Mouse (Mus musculus) left cerebral cortex, adult 9 months (tissue): ENCODE results near the gene Mybpc3.

ENCODE experiments used
- DNase-seq, 2 experiments: peaks; one replicate each; pipeline ENCODE4 v3.0.0; 2022; ENCODE audit warnings: low spot score in 2 of 2

Gene Mybpc3

DNA sequence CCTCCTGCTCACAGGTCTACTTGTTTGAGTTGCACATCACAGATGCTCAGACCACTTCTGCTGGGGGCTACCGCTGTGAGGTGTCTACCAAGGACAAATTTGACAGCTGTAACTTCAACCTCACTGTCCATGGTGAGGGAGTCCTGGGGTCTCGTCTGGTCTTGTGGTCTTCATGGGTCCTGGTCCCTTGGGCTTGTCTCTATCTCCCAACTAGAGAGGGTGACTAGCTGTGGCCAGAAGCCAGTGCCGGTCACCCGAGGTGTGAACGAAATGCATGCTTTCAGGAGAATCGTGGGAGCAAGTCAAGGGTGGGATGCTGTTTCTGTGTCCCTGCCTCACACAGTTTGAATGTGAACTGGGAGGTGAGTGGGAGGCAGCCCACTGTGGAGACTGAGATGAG, 3.1 kb downstream of the Mybpc3 start:
- no peak for DNase-seq

DNA sequence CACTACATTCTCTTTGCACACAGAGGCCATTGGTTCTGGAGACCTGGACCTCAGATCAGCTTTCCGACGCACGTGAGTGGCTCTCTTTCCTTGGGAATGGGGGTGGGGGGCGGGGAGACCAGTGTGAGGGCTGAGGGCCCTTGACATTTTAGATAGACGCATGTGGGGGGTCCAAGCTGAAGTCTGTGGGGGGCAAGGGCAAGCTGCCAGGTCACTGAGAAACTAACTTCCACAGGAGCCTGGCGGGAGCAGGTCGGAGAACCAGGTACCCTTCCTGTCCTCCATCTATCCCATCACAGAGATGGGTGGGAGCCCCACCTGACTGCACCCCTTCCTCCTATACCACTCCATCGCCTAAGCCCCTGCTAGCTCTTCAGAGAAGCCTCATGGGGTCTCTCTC, 3.6 kb downstream of the Mybpc3 start:
- no peak for DNase-seq

DNA sequence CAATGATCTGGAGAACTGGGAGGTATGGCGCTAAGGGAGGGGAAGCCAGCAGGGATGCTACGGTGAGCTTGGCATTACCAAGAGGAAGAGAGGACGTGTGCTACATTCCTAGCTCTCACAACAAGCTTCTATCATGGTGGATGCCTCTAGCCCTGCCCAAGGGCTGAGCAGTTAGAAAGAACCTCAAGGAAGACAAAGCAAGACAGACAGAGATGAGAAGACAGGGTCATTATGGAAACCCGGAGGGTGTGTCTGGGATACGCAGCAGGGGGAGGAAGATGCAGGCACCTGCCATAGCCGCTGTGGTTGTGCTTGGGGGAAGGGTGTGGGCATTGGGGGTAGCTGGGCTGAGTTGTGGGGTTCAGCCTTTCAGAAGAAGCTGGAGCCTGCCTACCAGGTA, 5.6 kb downstream of the Mybpc3 start:
- no peak for DNase-seq

DNA sequence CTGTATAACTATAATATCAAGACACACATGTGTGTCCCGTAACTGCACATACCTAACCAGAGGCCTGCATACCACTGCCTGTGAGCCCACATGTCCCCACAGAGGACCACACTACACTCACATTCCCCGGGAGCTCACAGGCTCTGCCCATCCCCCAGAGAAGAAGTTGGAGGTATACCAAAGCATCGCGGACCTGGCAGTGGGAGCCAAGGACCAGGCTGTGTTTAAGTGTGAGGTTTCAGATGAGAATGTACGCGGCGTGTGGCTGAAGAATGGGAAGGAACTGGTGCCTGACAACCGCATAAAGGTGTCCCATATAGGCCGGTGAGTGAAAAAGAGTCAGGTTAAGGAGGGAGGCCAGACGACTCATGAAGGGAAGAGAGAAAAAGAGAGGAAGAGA, 7.2 kb downstream of the Mybpc3 start:
- DNase-seq, result no peak

DNA sequence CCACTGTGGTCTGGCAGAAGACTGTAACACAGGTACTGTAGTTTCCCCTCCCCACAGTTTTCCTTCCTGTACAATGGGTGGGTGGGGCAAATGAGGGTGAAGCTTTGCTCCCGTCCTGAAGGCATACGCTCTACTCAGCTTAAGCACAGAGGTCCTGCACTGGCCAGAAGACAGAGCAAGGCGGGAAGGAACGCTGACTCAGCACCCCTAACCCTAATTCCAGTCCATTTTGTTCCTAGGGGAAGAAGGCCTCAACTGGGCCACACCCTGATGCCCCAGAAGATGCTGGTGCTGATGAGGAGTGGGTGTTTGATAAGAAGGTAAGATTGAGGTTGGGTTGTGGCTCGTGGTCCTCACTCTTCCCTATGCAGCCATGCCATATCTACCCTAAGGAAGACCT, 10.8 kb downstream of the Mybpc3 start:
- no peak for DNase-seq

DNA sequence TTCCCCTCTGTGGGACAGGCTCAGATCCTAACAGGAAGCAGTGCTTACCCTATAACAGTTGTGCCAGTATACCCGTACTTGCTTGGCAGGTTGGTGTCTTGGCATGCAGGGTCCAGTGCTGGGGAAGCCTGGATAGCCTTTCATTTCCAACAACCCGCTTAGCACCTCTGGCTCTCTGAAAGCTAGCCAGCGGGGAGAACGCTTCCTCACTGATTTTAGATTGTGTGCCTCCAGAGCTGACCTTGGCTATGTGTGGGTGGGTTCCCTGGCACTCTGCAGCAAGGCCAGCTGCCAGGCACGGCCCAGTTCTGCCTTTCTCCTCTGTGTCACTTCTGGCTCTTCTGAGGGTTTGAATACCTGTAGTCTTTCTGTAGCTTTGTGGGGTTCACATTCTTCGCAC, 12.2 kb downstream of the Mybpc3 start:
- DNase-seq, result no peak

DNA sequence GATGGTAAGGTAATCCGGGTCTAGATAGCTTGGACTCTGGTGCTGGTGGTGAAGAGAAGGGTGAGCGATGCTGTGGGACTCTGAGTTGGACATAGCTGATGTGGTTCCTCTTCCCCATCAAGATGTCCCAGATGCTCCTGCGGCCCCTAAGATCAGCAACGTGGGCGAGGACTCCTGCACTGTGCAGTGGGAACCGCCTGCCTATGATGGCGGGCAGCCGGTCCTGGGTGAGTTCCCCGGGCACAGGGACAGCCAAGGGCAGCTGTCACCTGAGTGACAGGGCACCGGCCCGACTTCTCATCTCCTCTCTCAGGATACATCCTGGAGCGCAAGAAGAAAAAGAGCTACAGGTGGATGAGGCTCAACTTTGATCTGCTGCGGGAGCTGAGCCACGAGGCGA, 13.3 kb downstream of the Mybpc3 start:
- no peak for DNase-seq

DNA sequence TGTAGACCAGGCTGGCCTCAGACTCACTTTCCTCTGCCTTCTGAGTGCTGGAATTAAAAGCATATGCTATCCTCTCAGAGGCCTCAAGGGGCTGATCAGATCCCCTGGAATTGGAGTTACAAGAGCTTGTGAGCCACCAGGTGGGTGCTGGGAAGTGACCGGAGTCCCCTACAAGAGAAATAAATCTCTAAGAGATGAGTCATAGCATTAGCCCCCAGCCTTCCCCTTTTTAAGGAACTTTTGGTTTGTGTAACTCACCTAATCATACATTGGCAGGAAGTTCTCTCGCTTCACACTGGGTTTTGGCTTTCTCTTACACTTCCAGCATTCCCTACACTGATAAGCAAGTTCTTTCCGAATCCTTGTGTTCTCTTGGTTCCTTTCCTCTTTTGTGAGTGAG, 14.1 kb downstream of the Mybpc3 start:
- DNase-seq, result no peak

DNA sequence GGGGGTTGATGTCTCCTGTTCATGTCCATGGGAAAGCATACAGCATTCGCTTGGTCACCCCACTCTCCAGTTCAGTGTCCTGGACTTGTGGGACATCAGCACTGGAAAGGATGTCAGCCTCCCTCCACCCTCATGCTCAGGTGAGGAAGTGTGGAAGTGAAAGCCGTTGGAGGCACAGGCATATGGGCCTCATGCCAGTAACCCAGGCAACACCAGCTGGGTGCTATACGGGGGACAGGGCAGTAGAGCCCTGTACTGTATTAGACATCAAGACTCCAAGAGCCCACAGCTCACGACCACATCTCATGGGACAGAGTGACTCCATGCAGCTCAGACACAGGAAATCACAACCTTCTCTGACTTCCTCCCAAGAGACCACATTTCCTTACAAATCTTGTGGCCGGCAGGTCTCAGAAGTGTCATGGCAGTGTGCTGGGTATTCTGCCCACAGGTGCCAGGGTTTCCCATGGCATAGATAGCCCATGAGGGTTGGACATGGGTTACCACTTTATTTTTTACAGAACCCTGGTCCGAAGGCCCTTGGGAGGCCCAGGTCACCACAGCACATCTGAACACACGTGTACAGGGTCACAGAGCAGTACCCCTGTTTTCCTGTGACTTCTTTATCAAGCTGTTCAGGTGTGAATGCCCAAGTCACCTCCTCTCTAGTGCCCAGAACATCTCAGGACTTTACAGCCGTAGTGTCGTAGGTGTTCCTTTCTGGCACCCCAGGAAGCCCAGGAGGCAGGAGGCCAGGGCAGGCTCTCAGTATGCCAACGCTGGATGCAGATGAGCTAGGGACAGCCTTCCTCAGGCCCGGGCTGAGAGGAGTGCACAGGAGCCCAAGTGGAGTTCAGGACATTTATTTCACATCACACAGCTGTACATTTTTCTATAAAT, 18.8 kb downstream of the Mybpc3 start:
- DNase-seq, result no peak

DNA sequence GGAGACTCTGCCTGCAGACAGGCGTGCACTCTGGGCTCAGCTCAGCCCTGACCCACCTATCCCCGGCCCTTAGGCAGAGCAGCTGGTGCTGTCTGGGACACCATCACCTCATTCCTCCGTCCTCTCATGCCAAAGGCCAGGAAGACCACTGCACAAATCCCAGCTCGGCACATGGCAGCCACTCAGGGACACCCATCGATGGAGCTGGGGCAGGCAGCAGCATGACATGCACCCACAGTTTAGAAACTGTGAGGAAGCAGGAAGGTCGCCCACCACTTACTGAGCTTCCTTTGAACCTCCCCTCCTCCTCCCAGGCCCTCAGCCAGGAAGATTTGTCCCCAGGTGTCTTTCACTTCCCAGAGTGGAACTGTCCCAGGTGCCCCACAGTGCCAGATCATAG, 19.5 kb downstream of the Mybpc3 start:
- DNase-seq, result no peak

DNA sequence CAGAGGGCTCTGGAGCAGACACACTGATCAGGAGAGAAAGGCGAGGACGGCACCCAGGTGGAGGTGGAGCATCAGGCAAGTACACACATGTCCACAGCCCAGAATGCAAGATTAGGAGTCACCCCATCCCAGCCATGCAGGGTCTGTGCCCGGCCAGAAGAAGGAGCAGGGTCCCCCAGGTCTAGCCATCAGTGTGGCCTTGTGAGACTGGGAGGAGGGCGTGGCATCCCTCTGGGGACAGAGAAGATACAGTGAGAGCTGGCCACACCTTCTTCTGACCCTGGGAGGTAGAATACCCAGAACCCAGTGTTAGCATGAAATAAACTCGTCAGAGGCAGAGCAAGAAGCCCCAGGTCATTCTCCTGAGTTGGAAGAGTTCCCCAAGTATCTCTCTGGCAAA, 21.4 kb downstream of the Mybpc3 start:
- DNase-seq, result no peak

DNA sequence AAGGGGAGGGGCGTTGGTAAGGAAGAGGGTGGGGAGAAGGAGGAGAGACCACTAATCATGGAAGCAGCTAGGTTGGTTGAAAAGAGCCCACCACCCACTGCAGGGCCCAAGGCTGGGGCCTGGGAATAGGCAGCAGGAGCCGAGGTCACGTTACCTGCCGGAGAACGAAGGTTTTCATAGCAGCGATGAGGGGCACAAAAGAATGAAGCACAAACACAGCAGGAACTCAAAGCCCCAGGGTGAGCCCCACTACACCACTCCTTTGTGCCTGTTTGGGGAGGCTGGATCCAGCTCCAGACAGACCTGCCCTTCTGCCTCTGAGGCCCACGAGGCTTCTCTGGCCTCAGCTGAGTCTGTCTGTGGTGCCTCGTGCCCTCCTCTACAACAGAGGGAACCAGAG, 21.8 kb downstream of the Mybpc3 start:
- DNase-seq, result no peak

DNA sequence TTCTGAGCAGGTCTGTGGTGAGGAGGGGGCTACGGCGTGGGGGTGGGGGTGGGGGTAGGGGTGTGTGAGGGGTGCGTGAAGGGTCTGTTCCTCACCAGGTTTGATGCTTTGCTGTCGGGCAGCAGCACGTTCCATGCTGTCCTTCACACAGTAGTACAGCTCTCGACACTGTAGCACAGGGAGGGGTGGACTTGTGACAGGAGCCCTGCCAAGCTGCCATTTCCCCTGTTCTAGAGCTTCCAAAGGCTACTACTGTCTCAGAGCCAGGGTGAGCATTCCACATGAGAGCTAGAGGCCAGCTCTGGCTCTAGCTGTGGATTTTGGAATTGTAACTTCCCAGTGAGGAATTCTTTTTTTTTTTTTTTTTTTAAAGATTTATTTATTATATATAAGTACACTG, 25.0 kb downstream of the Mybpc3 start:
- DNase-seq, result no peak

DNA sequence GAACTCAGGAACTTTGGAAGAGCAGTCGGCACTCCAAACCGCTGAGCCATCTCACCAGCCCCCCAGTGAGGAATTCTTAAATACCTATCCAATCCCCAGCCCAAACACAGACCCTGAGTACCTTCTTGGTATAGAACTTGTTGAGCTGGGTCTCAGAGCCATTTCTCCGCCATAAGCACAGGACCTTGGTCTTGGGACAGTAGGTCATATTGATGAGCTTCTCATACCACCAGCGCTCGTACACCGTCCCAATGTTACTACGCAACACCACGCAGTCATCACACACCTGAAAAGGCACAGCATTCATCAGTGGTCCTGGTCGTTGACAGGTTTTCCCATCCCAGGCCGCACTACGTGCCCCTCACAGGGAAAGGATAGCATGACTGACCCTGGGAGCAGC, 25.5 kb downstream of the Mybpc3 start:
- DNase-seq, result no peak

DNA sequence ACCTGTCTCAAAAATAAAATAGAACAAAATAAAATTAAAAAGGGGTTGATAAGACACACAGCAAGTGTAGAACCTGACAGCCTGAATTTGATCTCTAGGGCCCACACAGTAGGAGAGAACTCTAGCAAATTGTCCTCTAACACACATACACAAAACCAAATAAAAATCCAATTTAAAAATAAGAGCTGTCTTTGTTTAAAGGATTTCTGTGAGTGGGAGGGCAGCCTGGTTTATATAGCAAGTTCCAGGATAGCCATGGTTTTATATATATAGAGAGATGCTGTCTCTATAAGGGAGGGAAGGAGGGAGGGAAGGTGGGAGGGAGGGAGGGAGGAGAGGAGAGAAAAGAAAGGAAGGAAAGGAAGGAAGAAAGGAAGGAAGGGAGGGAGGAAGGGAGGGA, 30.2 kb downstream of the Mybpc3 start:
- no peak for DNase-seq

DNA sequence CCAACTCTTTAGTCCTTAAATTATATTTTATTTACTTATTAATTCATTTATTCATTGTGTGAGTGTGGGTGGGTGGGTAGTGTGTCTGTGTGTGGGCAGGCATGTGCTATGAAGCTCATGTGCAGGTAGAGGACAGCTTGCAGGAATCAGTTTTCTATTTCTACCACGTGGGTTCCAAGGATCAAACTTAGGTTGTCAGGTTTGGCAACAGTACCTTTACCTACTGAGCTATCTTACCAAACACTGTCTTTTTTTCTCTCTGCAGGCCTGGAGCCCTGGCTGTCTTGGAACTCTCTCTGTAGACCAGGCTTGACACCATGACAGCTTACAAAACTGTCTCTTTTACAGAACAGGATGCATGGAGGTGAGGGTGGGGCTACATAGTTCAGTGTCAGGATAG, 33.4 kb downstream of the Mybpc3 start:
- no peak for DNase-seq

DNA sequence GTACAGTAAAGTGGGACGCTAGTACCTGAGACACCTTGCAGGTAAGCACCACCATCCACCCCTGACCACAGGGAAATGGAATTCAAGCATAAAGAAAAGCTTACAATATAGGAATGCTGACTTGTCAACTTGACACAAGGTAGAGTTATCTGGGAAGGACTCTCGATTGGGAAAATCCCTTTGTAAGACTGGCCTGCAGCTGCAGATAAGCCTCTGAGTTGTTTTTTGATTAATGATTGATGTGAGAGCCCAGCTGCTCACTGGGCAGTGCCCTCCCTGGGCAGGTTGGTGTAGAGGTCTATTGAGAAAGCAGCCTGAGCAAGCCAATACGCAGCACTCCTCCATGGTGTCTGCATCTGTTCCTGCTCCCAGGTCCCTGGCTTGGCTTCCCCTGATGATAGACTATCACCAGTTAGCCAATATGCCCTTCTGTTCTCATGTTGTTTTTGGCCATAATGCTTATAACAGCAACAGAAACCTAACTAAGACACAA, 35.0 kb downstream of the Mybpc3 start:
- no peak for DNase-seq

DNA sequence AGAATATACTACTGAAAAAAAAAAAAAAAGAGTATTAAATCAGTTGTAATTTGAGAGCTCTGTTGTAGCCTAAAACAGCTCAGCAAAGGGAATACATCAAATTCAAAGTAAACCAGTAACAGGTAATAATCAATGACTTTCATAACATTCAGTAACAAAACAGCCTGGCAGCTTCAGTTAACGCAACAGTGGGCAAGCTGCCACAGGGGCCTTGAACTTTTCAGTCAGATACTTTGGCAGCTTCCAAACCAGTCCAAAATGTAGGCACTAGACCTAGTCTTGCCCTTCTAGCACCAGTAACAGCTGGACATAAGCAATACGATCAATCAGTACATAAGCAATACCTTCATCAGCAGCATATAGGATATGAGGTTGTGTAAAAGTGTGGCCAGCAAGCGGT, 36.1 kb downstream of the Mybpc3 start:
- no peak for DNase-seq

DNA sequence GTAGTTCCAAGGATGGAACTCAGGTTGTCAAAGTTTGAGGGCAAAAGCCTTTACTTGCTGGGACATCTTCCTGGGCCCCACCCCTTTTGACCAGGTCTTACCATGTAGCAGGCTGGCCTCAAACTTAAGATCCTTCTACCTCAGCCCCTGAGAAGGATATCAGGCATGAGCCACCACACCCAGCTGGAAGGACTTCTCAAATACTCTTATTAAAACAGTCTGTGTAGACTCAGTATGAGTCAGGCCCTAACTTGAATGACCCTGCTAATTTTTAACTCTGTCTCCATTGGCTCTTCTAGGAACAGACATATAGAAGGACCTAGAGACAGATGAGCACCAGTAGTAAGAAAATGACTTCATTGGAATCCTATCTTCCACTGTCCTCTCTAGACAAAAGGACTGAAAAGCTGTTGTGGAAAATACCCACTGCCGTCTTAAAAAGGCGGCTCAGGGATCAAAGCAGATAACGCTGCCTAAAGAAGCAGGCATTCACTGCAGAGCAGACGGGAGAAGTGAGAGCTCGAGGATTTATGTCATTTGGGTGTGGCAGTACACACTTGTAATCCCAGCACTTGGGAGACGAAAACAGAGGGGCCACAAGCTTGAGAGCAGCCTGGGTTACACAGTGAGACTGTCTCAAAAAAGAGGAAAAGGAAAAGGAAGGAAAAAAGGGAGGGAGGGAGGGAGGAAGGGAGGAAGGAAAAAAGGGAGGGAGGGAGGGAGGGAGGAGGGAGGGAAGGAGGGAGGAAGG, 39.2 kb downstream of the Mybpc3 start:
- no peak for DNase-seq

DNA sequence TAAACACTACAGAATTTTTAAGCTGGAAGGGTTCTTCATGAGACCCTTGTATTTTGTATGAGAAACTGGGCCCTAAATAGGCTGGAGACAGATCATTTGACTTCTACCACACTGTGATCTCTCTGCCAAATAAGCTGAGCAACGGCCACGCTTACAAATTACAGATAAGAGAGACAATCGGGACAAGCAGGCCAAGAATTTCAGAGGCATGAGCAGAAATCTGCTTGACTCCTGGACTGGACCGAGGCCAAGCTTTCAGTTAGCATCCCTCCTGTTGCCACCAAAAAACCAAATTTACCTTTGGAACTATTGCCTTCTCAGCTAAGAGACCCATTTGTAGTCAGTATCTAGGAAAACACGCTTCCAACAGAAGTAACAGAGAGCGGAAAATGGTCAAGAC, 42.6 kb downstream of the Mybpc3 start:
- DNase-seq, result no peak

DNA sequence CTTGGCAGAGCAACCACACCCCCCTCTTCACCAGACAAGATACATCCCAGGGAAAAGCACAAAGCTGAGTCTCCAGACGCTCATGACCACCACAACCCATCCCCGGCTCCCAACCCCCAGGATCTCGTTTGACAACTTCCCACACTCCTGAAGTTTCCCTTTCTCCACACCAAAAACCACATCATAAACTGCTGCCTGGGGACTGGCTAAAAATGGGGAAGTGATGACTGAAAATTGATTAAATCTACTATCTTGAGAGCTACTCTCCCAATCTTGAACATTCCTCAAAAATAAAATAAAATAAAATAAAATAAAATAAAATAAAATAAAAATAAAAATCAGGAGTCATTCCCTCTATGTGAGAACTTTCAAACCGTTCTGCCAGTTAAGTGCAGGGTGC, 45.0 kb downstream of the Mybpc3 start:
- no peak for DNase-seq

DNA sequence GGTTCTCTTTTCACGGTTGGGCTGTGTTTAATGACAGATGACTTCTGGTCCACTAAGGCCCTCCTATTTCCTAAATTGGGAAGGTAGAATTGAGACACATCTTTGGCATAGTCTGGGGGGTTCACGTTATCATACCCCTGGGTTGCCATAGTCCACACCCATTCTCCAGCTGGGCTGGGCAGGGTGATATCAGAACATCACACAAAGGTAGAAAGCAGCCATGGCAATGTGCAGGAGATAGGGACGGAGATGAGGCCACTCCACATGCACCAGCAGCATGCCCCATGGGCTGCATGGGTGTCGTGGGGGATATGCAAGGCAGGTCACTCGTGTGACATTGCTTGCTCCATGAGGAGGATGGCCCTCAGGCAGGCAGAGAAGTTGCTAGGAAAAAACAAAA, 45.6 kb downstream of the Mybpc3 start:
- DNase-seq, result no peak

DNA sequence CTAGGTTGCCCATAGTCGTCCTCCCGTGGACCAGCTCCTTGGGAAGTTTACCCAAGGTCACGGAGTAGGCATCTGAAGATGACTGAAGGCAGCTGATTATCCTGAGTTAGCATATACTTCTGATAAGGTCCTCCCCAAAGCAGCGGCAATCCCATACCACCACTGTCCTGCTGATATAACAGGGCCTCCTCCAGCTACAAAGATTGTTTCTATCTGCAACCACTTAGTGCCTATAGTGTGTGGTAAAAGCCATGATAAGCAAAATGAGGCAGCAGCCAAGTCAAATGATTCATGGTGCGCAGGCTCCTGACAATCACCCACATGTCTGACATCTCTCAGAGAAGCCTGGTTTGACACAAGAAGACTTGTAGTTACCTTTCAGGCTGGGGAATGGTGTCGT, 47.0 kb downstream of the Mybpc3 start:
- no peak for DNase-seq
